Mouse (Mus musculus) NIH3T3 (cell line): Measurements from ENCODE around the gene Mmel1.

Experiments used
- DNase-seq: peaks from one replicate; pipeline ENCODE4 v3.0.0-alpha.2; 2012; ENCODE audit warnings: low read depth

Gene Mmel1

GRCm38 (mm10) chr4:154864271-154864771, 5.1 kb upstream of the Mmel1 start:
- no peak for DNase-seq

GRCm38 (mm10) chr4:154864961-154865760, 4.2 kb upstream of the Mmel1 start:
- DNase-seq, result no peak

- DNase-seq, result no peak
Measured at GRCm38 (mm10) chr4:154866391-154866790, 3.0 kb upstream of the Mmel1 start.

- DNase-seq, result no peak
Measured at GRCm38 (mm10) chr4:154867257-154867656, 2.1 kb upstream of the Mmel1 start.

- no peak for DNase-seq
Measured at GRCm38 (mm10) chr4:154870721-154871120, 1.3 kb downstream of the Mmel1 start.

GRCm38 (mm10) chr4:154871757-154872251, 2.4 kb downstream of the Mmel1 start:
- no peak for DNase-seq

GRCm38 (mm10) chr4:154873186-154873585, 3.8 kb downstream of the Mmel1 start:
- DNase-seq, result no peak

- peak; percentile 96 for DNase-seq
Measured at GRCm38 (mm10) chr4:154877864-154878548, 8.6 kb downstream of the Mmel1 start.

- DNase-seq, result no peak
Measured at GRCm38 (mm10) chr4:154880730-154881129, 11.3 kb downstream of the Mmel1 start.

- DNase-seq, result no peak
Measured at GRCm38 (mm10) chr4:154882014-154882659, 12.8 kb downstream of the Mmel1 start.

GRCm38 (mm10) chr4:154885416-154885815, 16.0 kb downstream of the Mmel1 start:
- DNase-seq, result no peak

GRCm38 (mm10) chr4:154886876-154887592, 17.6 kb downstream of the Mmel1 start:
- no peak for DNase-seq

GRCm38 (mm10) chr4:154887593-154888250, 18.3 kb downstream of the Mmel1 start:
- no peak for DNase-seq

GRCm38 (mm10) chr4:154890887-154891286, 21.5 kb downstream of the Mmel1 start:
- no peak for DNase-seq

GRCm38 (mm10) chr4:154895549-154895948, 26.2 kb downstream of the Mmel1 start:
- no peak for DNase-seq

- DNase-seq, result no peak
Measured at GRCm38 (mm10) chr4:154897676-154898465, 28.5 kb downstream of the Mmel1 start.

- DNase-seq, result no peak
Measured at GRCm38 (mm10) chr4:154898506-154899446, 29.4 kb downstream of the Mmel1 start, which contains the start of gene Fam213b. Gene Fam213b, minus strand, starts transcription at chr4:154899135.

GRCm38 (mm10) chr4:154902371-154902770, 33.0 kb downstream of the Mmel1 start:
- DNase-seq, result no peak
